Mouse (Mus musculus): ENCODE measurements around the gene Ccr8. TPM values are rescaled to one million over a fixed set of nuclear protein-coding genes. Genes with fewer than 3 reads are reported as not detected.

Ccr8 gene
- polyA plus RNA-seq, 1 experiment from 2014 or later = not detected

Other genes starting within 250 kb of the Ccr8 start
- gene Wdr48, start 197.2 kb upstream of the Ccr8 start, polyA plus RNA-seq (2016; fragmentation: Nextera tagmentation; extraction: Ambion mirVana) = 71.6 and 74.4 TPM in 2 replicates
- 29.9 and 30.4 TPM in 2 replicates for gene Gorasp1, start 154.5 kb upstream of the Ccr8 start, polyA plus RNA-seq (2016; fragmentation: Nextera tagmentation; extraction: Ambion mirVana)
- gene Ttc21a, start 154.5 kb upstream of the Ccr8 start, polyA plus RNA-seq (2016; fragmentation: Nextera tagmentation; extraction: Ambion mirVana) = 0.31 and 0.42 TPM in 2 replicates
- 3.3 and 4.2 TPM in 2 replicates for gene Csrnp1, start 107.5 kb upstream of the Ccr8 start, polyA plus RNA-seq (2016; fragmentation: Nextera tagmentation; extraction: Ambion mirVana)
- not detected in 2 replicates for gene Xirp1, start 68.5 kb upstream of the Ccr8 start, polyA plus RNA-seq (2016; fragmentation: Nextera tagmentation; extraction: Ambion mirVana)
- 4.7 and 4.8 TPM in 2 replicates for gene Cx3cr1, start 22.2 kb upstream of the Ccr8 start, polyA plus RNA-seq (2016; fragmentation: Nextera tagmentation; extraction: Ambion mirVana)
- gene Slc25a38, start 18.3 kb downstream of the Ccr8 start, polyA plus RNA-seq (2016; fragmentation: Nextera tagmentation; extraction: Ambion mirVana) = 40.8 and 44.3 TPM in 2 replicates
- gene Rpsa, start 35.6 kb downstream of the Ccr8 start, polyA plus RNA-seq (2016; fragmentation: Nextera tagmentation; extraction: Ambion mirVana) = 1,594 and 1,616 TPM in 2 replicates
- gene Mobp, start 57.6 kb downstream of the Ccr8 start, polyA plus RNA-seq (2016; fragmentation: Nextera tagmentation; extraction: Ambion mirVana) = 1.7 and 1.9 TPM in 2 replicates
- 0.09 and 0.29 TPM in 2 replicates for gene Myrip, start 209.4 kb downstream of the Ccr8 start, polyA plus RNA-seq (2016; fragmentation: Nextera tagmentation; extraction: Ambion mirVana)